9 mouse cellular contexts compared by ENCODE assay signal in the genomic region with DNA sequence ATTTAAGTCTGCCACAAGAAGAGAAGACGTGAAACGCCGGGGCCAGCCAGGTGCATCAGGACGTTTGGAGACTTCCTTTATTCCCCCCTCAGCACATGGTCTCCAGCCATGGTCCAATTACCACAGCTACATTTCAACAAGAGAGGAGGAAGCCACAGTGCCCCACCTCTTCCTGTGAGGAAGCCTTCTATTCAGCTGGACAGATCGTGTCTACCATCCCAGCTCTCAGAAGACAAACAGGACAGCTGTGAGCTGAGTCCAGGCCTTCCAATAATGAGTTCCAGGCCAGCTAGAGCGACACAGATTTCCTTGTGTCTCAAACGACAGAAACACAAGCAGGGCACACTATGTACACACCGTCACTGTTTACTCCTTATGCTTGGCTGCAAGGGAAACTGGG.
DNase-seq lines count a peak whose midpoint lies in the region; ATAC-seq and TF ChIP-seq lines count a peak whose summit lies in the region.
"Had no signal": no experiment of that assay in that cellular context is flagged by ENCODE, and none has a peak within 500 bp of the region (broad histone marks: within the 10 kb centered on the region; RNA-seq: fewer than 3 reads in every experiment).

No protein-coding gene starts in this region.

- no peak for TF ChIP-seq CTCF in kidney, postnatal 0 days (IDR thresholded peaks at IDR 0.05; ENCODE audit: low read depth)
- TF ChIP-seq CTCF in stomach, postnatal 0 days (IDR thresholded peaks at IDR 0.05; ENCODE audit: low read depth): no peak
- no peak for TF ChIP-seq CTCF in intestine, postnatal 0 days (IDR thresholded peaks at IDR 0.05; ENCODE audit: low read depth)

- H3K9me3 ChIP-seq in kidney, postnatal 0 days (replicated peaks; ENCODE audit: low read length): no peaks in the 10 kb centered on the region
- no peaks in the 10 kb centered on the region for H3K9me3 ChIP-seq in stomach, postnatal 0 days (ENCODE audit: control insufficient read depth, low read length)
- H3K9me3 ChIP-seq in intestine, postnatal 0 days (ENCODE audit: control insufficient read depth): no peaks in the 10 kb centered on the region
- H3K9me3 ChIP-seq in midbrain, embryonic 13.5 days: no peaks in the 10 kb centered on the region
- H3K9me3 ChIP-seq: hindbrain, embryonic 15.5 days had no signal

- H3K4me3 ChIP-seq in brown adipose tissue, adult 24 weeks (ENCODE audit: insufficient read depth, low read depth, low read length): no peak overlapping the region
- no peak overlapping the region for H3K4me3 ChIP-seq in kidney, postnatal 0 days (replicated peaks; ENCODE audit: low read depth, low read length)
- H3K4me3 ChIP-seq in stomach, postnatal 0 days (ENCODE audit: low read depth, low read length): no peak overlapping the region
- no peak overlapping the region for H3K4me3 ChIP-seq in intestine, postnatal 0 days (ENCODE audit: low read depth, low read length)
- no peak overlapping the region for H3K4me3 ChIP-seq in midbrain, embryonic 13.5 days (replicated peaks)
- H3K4me3 ChIP-seq: hindbrain, embryonic 15.5 days had no signal

- TF ChIP-seq EP300 in stomach, postnatal 0 days (optimal IDR thresholded peaks at IDR 0.05): no peak

- no peaks in the 10 kb centered on the region for H3K27me3 ChIP-seq in kidney, postnatal 0 days (ENCODE audit: insufficient read depth, low read length)
- H3K27me3 ChIP-seq in stomach, postnatal 0 days (ENCODE audit: control insufficient read depth, insufficient read depth, low read length): no peaks in the 10 kb centered on the region
- no peaks in the 10 kb centered on the region for H3K27me3 ChIP-seq in intestine, postnatal 0 days (replicated peaks; ENCODE audit: control insufficient read depth, insufficient read depth, low read length)
- H3K27me3 ChIP-seq in midbrain, embryonic 13.5 days: no peaks in the 10 kb centered on the region
- H3K27me3 ChIP-seq: hindbrain, embryonic 15.5 days had no signal

- 0 out of 2 replicates have a peak, but pooled peaks cover 3% of the 10 kb centered on the region for H3K36me3 ChIP-seq in kidney, postnatal 0 days (ENCODE audit: insufficient read depth, low read length)
- no peaks in the 10 kb centered on the region for H3K36me3 ChIP-seq in stomach, postnatal 0 days (ENCODE audit: control insufficient read depth, insufficient read depth, low read length)
- no peaks in the 10 kb centered on the region for H3K36me3 ChIP-seq in intestine, postnatal 0 days (ENCODE audit: control insufficient read depth, insufficient read depth)
- H3K36me3 ChIP-seq in midbrain, embryonic 13.5 days: no peaks in the 10 kb centered on the region; the same call in 1 of the 2 replicates
- H3K36me3 ChIP-seq: hindbrain, embryonic 15.5 days had no signal

- WGBS in kidney, postnatal 0 days: 38% methylated on average over 8 of the region's 8 CpGs
- 50% methylated on average over 8 of the region's 8 CpGs for WGBS in stomach, postnatal 0 days
- WGBS in intestine, postnatal 0 days: 62% methylated on average over 8 of the region's 8 CpGs
- 71% methylated on average over 8 of the region's 8 CpGs for WGBS in midbrain, embryonic 13.5 days

- peak; percentile 65 for DNase-seq in A20 (ENCODE audit: low read depth, low spot score)
- DNase-seq in kidney, postnatal 0 days (ENCODE audit: low spot score): peak; percentile 54
- no peak for DNase-seq in stomach, postnatal 0 days (ENCODE audit: low spot score)
- no peak for DNase-seq in ovary, postnatal 36 days (ENCODE audit: low spot score)

- H3K27ac ChIP-seq in brown adipose tissue, adult 24 weeks (replicated peaks; ENCODE audit: low read depth, low read length): peak overlapping the region; percentile 25
- no peak overlapping the region for H3K27ac ChIP-seq in kidney, postnatal 0 days
- H3K27ac ChIP-seq in stomach, postnatal 0 days (replicated peaks): no peak overlapping the region
- H3K27ac ChIP-seq in intestine, postnatal 0 days (ENCODE audit: low read depth, low read length): no peak overlapping the region
- H3K27ac ChIP-seq in midbrain, embryonic 13.5 days: no peak overlapping the region
- H3K27ac ChIP-seq: hindbrain, embryonic 15.5 days had no signal

- H3K4me1 ChIP-seq in brown adipose tissue, adult 24 weeks (ENCODE audit: control insufficient read depth, insufficient read depth, insufficient read length, low read length): peaks cover 7% of the 10 kb centered on the region
- H3K4me1 ChIP-seq in kidney, postnatal 0 days (replicated peaks; ENCODE audit: insufficient read depth, low read length): no peaks in the 10 kb centered on the region
- no peaks in the 10 kb centered on the region for H3K4me1 ChIP-seq in stomach, postnatal 0 days (replicated peaks; ENCODE audit: control insufficient read depth, insufficient read depth)
- no peaks in the 10 kb centered on the region for H3K4me1 ChIP-seq in intestine, postnatal 0 days (replicated peaks; ENCODE audit: control insufficient read depth, insufficient read depth, low read length)
- peaks cover 8% of the 10 kb centered on the region for H3K4me1 ChIP-seq in midbrain, embryonic 13.5 days (replicated peaks)

- no peak for ATAC-seq in kidney, postnatal 0 days (replicated peaks; ENCODE audit: low FRiP score, low read depth)
- peak; percentile 92 for ATAC-seq in megakaryocyte, adult 5-6 weeks (ENCODE audit: poor library complexity, severe bottlenecking)
- ATAC-seq in stomach, postnatal 0 days (ENCODE audit: low FRiP score, low TSS enrichment): no peak
- ATAC-seq in intestine, postnatal 0 days: no peak
- no peak for ATAC-seq in midbrain, embryonic 13.5 days

- no peak overlapping the region for H3K9ac ChIP-seq in kidney, postnatal 0 days (ENCODE audit: low read depth, low read length)
- no peak overlapping the region for H3K9ac ChIP-seq in stomach, postnatal 0 days (ENCODE audit: low read length)
- H3K9ac ChIP-seq in intestine, postnatal 0 days (ENCODE audit: low read depth, low read length): no peak overlapping the region
- H3K9ac ChIP-seq in midbrain, embryonic 13.5 days (replicated peaks): no peak overlapping the region
- H3K9ac ChIP-seq: hindbrain, embryonic 15.5 days had no signal

- H3K4me2 ChIP-seq in kidney, postnatal 0 days (ENCODE audit: low read length): no peak overlapping the region
- H3K4me2 ChIP-seq in stomach, postnatal 0 days (replicated peaks; ENCODE audit: low read depth): no peak overlapping the region
- H3K4me2 ChIP-seq in intestine, postnatal 0 days (replicated peaks; ENCODE audit: low read depth): no peak overlapping the region
- H3K4me2 ChIP-seq in midbrain, embryonic 13.5 days (replicated peaks): no peak overlapping the region
- H3K4me2 ChIP-seq: hindbrain, embryonic 15.5 days had no signal

Comparison
In these comparisons a context has a peak if more than half of its experiments do, and no peak if none do; other contexts are left out.
1. DNase-seq: peak in A20 (single experiment) and kidney, postnatal 0 days (single experiment); none in stomach, postnatal 0 days (single experiment) and ovary, postnatal 36 days (single experiment).